Mouse (Mus musculus): ENCODE results near the gene Slc8a3.

Gene Slc8a3

GRCm38 (mm10) chr12:81184967-81185366 is 148.0 kb downstream of the Slc8a3 start:
- no peak for DNase-seq (ENCODE audit: low spot score in 2 of 2)

GRCm38 (mm10) chr12:81182073-81182472 is 150.9 kb downstream of the Slc8a3 start:
- DNase-seq (ENCODE audit: low spot score in 2 of 2), result peak in 1 of 2 experiments; percentile 45

GRCm38 (mm10) chr12:81175252-81175651 is 157.7 kb downstream of the Slc8a3 start:
- DNase-seq (ENCODE audit: low spot score in 2 of 2), result no peak

GRCm38 (mm10) chr12:81173893-81174292 is 159.1 kb downstream of the Slc8a3 start:
- no peak for DNase-seq (ENCODE audit: low spot score in 2 of 2)

DNA sequence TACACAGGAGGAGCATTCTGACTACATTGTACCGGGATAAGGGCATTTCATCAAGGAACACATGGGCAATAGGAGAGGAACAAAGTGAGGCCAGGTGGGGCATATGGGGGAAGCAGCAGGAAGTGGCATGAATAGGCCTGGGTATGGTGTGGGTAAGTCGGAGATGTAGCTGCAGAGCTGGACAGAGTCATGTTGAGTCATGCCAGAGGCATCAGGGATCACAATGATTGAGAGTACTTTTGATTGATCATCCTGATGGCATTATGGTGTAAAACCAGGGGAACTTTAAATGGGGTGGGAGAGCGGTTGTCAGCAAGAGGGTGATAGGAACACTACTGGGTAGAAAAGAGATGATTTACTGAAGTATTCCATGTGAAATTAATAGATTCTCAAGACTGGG is 160.0 kb downstream of the Slc8a3 start:
- no peak for DNase-seq (ENCODE audit: low spot score in 2 of 2)

GRCm38 (mm10) chr12:81170076-81170475 is 162.9 kb downstream of the Slc8a3 start:
- DNase-seq (ENCODE audit: low spot score in 2 of 2), result no peak

GRCm38 (mm10) chr12:81168494-81168893 is 164.5 kb downstream of the Slc8a3 start:
- no peak for DNase-seq (ENCODE audit: low spot score in 2 of 2)

DNA sequence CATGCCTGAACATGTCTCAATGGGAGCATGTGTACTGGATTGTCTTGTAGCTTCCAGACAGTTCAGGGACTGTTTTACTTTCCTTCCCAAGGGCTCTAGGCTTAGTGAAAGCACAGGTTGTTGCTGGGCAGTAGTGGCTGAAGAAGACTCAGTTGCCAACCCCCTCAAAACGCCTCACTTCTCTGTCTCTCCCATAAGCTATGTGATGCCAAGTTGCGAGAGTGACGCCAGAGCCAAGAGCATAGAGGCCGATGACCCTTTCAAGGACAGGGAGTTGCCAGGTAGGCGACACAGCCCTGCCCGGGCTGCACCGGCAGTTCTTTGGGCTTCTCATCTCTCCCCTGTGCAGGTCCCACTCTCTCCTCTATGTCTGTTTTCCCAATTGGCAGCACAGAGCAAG is 164.9 kb downstream of the Slc8a3 start:
- DNase-seq (ENCODE audit: low spot score in 2 of 2), result no peak

DNA sequence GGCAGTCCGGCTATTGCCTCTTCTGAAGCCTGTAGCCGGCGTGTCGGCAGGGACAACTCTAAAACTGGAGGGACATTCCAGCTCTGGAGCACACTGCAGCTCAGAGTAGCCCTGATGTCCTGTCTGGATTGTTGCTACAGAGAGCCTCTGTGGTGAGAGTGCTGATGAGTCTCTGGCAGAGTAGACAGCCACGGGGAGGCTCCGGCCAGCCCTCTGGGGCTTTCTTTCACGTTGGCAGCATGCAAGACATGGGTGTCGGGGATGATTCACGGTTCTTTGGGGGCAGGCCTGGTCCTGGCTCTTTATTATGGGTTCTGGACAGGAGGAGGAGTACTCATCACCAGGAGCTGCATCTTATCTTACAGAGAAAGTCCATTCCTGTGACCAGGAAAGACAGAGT is 165.8 kb downstream of the Slc8a3 start:
- no peak for DNase-seq (ENCODE audit: low spot score in 2 of 2)

GRCm38 (mm10) chr12:81166615-81167014 is 166.4 kb downstream of the Slc8a3 start:
- no peak for DNase-seq (ENCODE audit: low spot score in 2 of 2)

- DNase-seq (ENCODE audit: low spot score in 2 of 2), result no peak
These were observed 166.9 kb downstream of the Slc8a3 start for GRCm38 (mm10) chr12:81166092-81166491.

- DNase-seq (ENCODE audit: low spot score in 2 of 2), result no peak
These were observed 169.4 kb downstream of the Slc8a3 start for GRCm38 (mm10) chr12:81163566-81163965.

- DNase-seq (ENCODE audit: low spot score in 2 of 2), result no peak
These were observed 169.8 kb downstream of the Slc8a3 start for GRCm38 (mm10) chr12:81163131-81163530.

DNA sequence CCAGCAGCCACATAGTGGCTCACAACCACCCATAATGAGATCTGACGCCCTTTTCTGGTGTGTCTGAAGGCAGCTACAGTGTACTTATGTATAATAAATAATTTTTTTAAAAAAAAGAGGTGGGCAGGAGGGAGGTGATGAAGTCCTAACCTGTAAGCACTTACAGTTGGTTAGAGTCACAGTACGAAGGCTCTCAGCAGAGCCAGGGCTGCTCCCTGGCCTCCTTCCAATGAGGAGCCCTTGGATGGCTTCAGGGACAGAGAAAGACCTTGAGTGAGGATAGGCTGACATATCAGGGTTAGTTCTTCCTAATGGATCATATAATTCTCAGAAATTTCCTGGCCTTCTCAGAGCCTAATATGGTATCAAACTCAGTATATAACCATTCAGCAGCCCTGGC is 171.7 kb downstream of the Slc8a3 start:
- no peak for DNase-seq (ENCODE audit: low spot score in 2 of 2)

DNA sequence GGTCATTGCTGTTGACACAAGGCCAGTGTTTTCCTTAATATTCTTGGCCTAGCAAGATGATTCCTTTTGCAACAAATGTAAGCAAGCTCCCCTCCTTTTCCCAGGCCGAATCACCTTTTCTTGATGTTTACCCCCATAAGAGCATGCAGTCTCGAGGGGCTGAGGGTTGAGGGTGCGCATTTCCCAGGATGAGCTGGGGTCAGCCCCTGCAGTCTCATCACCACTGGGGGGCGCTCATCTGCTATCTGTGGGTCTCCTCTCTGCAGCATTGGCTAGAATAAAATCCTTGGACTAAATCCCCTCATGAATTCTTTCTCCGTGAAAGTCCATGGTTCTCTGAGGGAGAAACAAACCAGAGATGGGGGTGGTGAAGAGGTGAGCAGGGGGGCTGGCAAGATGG is 172.1 kb downstream of the Slc8a3 start:
- DNase-seq (ENCODE audit: low spot score in 2 of 2), result peak in 1 of 2 experiments; percentile 34

GRCm38 (mm10) chr12:81160425-81160824 is 172.6 kb downstream of the Slc8a3 start:
- DNase-seq (ENCODE audit: low spot score in 2 of 2), result no peak

- DNase-seq (ENCODE audit: low spot score in 2 of 2), result no peak
These were observed 173.0 kb downstream of the Slc8a3 start for GRCm38 (mm10) chr12:81159947-81160346.

DNA sequence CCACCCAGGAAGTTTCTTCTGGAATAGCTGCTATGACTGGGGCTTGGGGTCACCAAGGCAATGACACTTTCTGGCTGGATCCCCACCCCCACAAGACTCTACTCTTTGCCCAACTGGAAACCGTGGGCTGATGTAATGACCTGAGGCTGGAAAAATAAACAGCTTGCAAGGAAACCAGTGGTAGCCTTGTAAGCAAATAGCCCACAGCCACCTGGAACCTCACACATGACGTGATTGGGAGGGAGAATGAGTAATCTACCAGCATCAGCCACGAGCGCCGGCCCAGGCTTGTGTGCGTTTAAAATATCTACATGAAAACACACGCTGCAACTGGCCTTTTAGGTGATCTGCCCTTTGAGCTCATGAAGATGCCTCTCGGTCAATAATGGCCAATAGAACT is 176.1 kb downstream of the Slc8a3 start:
- DNase-seq (ENCODE audit: low spot score in 2 of 2), result no peak

- DNase-seq (ENCODE audit: low spot score in 2 of 2), result no peak
These were observed 177.3 kb downstream of the Slc8a3 start for GRCm38 (mm10) chr12:81155675-81156074.

- DNase-seq (ENCODE audit: low spot score in 2 of 2), result no peak
These were observed 180.9 kb downstream of the Slc8a3 start for GRCm38 (mm10) chr12:81152082-81152481.

DNA sequence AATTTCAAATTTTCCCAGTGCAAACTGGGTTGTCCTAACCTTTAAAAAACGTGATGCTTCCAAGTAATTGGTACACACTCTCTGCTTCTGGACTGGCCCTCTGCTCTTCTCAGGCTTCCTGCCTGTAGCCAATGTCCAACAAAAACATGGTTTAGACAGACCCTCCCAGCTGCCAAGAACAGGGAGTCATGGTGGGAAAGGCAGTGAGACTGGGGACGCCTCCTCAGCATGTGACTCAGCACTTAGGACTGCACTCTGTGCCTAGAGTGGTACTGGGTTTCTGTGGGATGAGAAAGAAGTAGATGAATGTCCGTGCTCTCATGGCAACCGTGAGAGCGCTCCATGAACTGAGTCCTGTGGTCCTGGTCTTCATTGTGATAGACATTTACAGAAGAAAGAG is 182.1 kb downstream of the Slc8a3 start:
- DNase-seq (ENCODE audit: low spot score in 2 of 2), result no peak

GRCm38 (mm10) chr12:81147956-81148355 is 185.0 kb downstream of the Slc8a3 start:
- no peak for DNase-seq (ENCODE audit: low spot score in 2 of 2)

Data from frontal cortex, postnatal 10 days (tissue).